Mouse (Mus musculus) embryonic stem cell, embryonic (primary cell): ENCODE data around the gene Suz12.

ENCODE experiments used
- CTCF ChIA-PET, 4 experiments: fragments of 300-600 bp in 2 of 4; fragments of 350-600 bp in 2 of 4; sonication (Branson Sonifier 250); formaldehyde crosslinking; loops; one replicate each; lab custom pipeline; 2022; ENCODE audit warnings: inconsistent platforms in 2 of 4; lab: Charles Lee
- POLR2A ChIA-PET, 4 experiments: fragments of 300-600 bp in 2 of 4; fragments of 350-600 bp in 2 of 4; sonication (Branson Sonifier 250); formaldehyde crosslinking; loops; one replicate each; lab custom pipeline; 2022; ENCODE audit warnings: antibody characterized with exemption in 4 of 4, inconsistent platforms in 1 of 4; lab: Charles Lee

The Suz12 gene

DNA sequence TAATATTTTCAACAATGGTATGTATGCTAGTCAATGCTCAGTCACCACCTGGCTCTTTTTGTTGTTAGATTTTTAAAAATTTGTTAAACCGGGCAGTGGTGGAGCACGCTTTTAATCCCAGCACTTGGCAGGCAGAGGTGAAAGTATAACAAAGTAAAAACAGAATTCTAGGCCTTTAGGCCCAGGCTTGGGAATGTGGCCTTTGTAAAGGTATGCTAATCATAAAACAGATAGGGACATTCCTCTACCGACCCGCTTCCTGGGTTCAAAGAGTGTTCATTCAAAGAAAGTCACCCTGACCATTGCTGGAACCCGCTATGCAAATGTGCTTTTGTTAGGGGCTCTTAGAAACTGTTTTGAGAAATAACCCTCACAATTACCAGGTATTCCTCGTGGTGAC lies 16.3 kb upstream of the Suz12 start:
- CTCF ChIA-PET: interaction anchor here in 2 of 4 experiments (0.6 kb wide), 2 partner anchors 15 to 96 kb away, joined by 4 to 6 read pairs; no protein-coding TSS in a partner anchor
- POLR2A ChIA-PET: interaction anchor here in 3 of 4 experiments (0.6 to 24.5 kb wide), 15 partner anchors 9 to 849 kb away, joined by 3 to 735 read pairs (median 18); partner anchors contain the start of genes Utp6 (in 3 of the 3) and Suz12 (in 2 of the 3)

DNA sequence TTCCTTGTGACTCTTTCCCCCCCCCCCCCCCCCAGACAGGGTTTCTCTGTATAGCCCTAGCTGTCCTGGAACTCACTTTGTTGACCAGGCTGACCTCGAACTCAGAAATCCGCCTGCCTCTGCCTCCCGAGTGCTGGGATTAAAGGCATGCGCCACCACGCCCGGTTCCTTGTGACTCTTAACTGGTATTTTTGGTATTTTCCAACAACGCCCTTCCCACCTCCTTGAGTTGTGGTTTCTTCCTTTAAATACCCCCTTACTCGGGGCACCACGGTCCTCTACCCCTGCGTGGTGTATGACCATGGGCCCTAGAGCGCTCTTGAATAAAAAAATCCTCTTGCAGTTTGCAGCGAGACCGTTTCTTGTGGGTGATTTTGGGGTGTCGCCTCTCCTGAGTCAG lies 15.8 kb upstream of the Suz12 start:
- POLR2A ChIA-PET: interaction anchor here in 3 of 4 experiments (0.5 to 24.5 kb wide), 16 partner anchors 10 to 225 kb away, joined by 3 to 735 read pairs (median 7); partner anchors contain the start of genes Utp6 (in 3 of the 3), Suz12 (in 2 of the 3) and Crlf3 (in 1 of the 3)
- CTCF ChIA-PET: interaction anchor here in 1 of 4 experiments (0.6 kb wide), 1 partner anchor 15 kb away, joined by 6 read pairs; no protein-coding TSS in a partner anchor

DNA sequence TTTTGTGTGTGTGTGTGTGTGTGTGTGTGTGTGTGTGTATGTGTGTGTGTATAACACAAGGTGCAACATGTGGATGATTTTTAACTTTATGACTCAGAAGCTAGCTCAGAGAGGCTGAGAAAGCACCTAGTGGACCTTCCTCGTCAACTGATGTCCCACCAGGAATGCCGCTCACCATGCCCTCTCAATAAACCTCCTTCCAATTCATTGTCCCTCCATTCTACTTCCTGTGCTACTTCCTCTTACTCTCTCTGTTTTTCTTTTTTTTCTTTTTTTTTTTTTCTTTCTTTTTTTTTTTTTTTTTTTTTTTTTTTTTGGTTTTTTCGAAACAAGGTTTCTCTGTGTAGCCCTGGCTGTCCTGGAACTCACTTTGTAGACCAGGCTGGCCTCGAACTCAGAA lies 15.2 kb upstream of the Suz12 start:
- POLR2A ChIA-PET: interaction anchor here (0.6 to 24.5 kb wide), 23 partner anchors 8 to 1536 kb away, joined by 3 to 735 read pairs (median 5); partner anchors contain the start of genes Utp6 (in 3 of the 4), Suz12 (in 2 of the 4) and Crlf3 (in 1 of the 4)
- CTCF ChIA-PET: interaction anchor here in 3 of 4 experiments (0.5 to 0.7 kb wide), 4 partner anchors 9 to 176 kb away, joined by 3 to 4 read pairs (median 3); no protein-coding TSS in a partner anchor

DNA sequence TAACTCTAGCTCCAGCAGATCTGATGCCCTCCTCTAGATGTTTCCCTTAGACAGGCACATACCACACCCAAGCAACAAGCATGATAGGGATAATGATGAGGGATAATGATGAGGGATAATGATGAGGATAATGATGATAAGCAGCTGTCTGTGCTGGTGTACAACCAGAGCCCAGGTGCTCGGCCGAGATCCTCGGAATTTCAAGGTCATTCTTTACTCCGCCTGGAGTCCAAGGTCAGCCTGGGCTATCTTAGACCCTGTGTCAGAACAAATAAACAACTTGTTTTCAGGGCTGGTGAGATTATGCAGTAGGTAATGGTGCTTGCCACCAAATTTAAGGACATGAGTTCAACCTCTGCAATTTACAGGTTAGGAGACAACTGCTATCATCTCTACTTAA lies 6.0 kb upstream of the Suz12 start:
- POLR2A ChIA-PET: interaction anchor here (0.6 to 17.7 kb wide), 10 partner anchors 10 to 257 kb away, joined by 3 to 735 read pairs (median 4); partner anchors contain the start of genes Utp6 (in 2 of the 4) and Crlf3 (in 1 of the 4)
- CTCF ChIA-PET: interaction anchor here in 1 of 4 experiments (0.6 to 0.7 kb wide), 2 partner anchors 16 to 283 kb away, joined by 3 read pairs; no protein-coding TSS in a partner anchor

DNA sequence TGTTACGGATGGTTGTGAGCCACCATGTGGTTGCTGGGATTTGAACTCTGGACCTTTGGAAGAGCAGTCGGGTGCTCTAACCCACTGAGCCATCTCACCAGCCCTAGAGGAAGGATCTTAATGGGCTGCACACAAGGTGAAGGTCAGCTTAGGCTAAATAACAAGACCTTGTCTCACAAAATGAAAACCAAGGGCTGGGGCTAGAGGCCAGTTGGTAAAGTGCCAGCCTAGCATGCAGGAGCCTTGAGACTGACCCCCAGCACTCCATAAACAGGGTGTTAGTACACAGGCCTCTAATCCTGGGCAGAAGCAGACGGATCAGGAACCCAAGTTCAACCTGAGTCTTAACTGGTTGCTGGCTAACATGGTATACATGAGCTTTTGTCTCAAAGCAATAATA lies 5.0 kb upstream of the Suz12 start:
- POLR2A ChIA-PET: interaction anchor here in 3 of 4 experiments (0.6 to 17.7 kb wide), 6 partner anchors 8 to 79 kb away, joined by 3 to 735 read pairs (median 3); partner anchors contain the start of gene Utp6 (in 1 of the 3)
- CTCF ChIA-PET: no interaction called here

DNA sequence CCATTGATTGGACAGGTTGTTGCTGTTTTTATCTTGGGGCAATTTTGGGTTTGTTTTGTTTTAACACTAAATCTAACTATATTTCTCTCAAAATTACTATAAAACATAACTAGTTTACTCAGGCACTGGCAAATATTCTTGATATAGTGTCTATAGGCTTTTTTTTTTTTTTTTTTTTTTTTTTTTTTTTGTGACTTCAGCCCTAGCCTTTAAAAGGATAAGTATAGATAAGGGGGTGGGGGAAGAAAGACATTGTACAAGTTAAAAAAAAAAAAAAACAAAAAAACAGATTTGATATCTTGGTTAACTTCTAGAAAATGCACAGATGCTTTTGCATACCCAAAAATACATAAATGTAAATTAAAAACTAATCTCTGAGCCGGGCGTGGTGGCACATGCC lies 2.8 kb upstream of the Suz12 start:
- ChIA-PET CTCF (no interaction called here), POLR2A (interaction anchor here in 2 of 4 experiments (0.7 to 17.7 kb wide), 9 partner anchors 11 to 401 kb away, joined by 3 to 735 read pairs (median 16); partner anchors contain the start of gene Utp6 (in 2 of the 2))

DNA sequence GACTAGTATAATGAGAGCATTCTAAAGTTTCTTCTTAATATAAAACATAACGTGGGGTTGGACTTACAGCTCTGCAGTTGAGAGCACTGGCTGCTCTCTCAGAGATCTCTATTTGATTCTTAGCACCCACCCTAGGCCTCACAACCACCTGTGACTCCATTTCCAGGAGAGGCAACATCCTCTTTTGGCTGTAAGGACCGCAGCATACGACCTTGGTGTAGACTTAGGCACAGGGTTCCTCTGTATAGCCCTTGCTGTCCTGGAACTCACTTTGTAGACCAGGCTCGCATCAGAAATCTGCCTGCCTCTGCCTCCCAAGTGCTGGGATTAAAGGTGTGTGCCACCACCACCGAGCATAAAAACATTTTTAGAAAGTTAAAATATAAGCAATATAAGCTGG lies 1.3 kb upstream of the Suz12 start:
- ChIA-PET POLR2A (interaction anchor here (0.6 to 17.7 kb wide), 18 partner anchors 10 to 980 kb away, joined by 3 to 735 read pairs (median 5); partner anchors contain the start of genes Utp6 (in 3 of the 4) and Crlf3 (in 1 of the 4)), CTCF (interaction anchor here in 2 of 4 experiments (0.5 to 1.1 kb wide), 3 partner anchors 15 to 1431 kb away, joined by 3 to 6 read pairs (median 3); no protein-coding TSS in a partner anchor)

DNA sequence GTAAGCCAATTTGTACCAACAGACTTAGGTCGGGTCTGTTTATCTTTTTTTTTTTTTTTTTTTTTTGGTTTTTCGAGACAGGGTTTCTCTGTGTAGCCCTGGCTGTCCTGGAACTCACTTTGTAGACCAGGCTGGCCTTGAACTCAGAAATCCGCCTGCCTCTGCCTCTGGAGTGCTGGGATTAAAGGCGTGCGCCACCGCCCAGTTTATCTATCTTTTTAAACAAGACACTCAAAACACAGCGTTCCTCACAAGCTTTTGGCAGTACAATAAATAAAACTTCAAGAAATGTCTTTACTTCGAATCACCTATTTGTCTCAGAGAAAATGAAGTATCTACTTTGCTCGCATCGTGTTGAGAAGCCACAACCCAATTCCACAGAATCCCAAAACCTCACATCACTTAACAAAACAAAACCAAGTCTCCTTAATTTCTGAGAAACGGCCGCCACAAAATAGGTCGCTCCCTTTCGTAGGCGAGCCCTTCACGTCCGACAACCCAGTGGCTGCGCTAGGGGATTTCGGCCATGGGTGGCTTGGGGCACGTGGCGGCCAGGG lies 793 bp upstream of the Suz12 start:
- ChIA-PET POLR2A (interaction anchor here (0.6 to 17.7 kb wide), 28 partner anchors 9 to 980 kb away, joined by 3 to 735 read pairs (median 4); partner anchors contain the start of genes Utp6 (in 3 of the 4) and Crlf3 (in 1 of the 4)), CTCF (interaction anchor here in 3 of 4 experiments (0.5 to 1.5 kb wide), 4 partner anchors 15 to 1432 kb away, joined by 3 to 6 read pairs (median 4); partner anchors contain the start of gene Utp6 (in 1 of the 3))

DNA sequence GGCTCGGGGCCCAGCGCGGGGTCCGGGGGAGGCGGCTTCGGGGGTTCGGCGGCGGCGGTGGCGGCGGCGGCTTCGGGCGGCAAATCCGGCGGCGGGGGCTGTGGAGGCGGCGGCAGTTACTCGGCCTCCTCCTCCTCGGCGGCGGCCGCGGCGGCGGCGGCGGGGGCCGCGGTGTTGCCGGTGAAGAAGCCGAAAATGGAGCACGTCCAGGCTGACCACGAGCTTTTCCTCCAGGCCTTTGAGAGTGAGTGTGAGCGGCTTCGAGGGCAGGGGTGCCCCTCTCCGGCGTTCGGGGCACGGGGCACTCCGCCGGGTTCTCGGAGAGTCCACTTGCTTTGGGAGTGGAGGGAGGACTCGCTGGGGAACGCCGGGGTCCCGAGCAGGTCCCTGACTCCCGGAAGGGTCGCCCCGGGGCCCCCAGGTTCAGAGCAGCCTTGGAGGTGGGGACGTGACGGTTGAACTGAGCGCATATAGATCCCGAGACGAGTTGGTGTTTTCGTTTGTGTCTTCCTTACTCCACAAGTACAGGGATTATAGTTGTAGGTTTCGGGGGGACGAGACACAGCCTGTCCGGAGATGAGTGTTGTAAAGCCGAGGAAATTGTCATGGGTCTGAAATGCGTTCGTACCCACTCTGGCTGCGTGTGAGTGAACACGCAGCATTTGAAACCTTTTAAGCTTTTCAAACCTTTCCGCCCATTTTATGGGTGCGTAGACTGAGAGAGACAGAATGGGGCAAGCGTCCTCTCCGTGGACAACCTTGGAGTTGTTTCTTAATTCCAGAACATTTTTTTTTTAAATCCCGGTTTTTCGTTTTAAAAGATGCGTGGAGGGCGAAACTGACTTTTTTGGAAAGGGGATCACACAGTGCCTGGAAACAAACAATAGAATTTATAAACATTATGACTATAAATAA lies 707 bp downstream of the Suz12 start:
- POLR2A ChIA-PET: interaction anchor here (0.5 to 17.7 kb wide), 45 partner anchors 8 to 753 kb away, joined by 3 to 735 read pairs (median 4); partner anchors contain the start of genes Utp6 (in 4 of the 4) and Crlf3 (in 1 of the 4)
- CTCF ChIA-PET: interaction anchor here in 2 of 4 experiments (0.5 to 1.5 kb wide), 4 partner anchors 16 to 31 kb away, joined by 3 to 5 read pairs (median 3); partner anchors contain the start of gene Utp6 (in 1 of the 2)

DNA sequence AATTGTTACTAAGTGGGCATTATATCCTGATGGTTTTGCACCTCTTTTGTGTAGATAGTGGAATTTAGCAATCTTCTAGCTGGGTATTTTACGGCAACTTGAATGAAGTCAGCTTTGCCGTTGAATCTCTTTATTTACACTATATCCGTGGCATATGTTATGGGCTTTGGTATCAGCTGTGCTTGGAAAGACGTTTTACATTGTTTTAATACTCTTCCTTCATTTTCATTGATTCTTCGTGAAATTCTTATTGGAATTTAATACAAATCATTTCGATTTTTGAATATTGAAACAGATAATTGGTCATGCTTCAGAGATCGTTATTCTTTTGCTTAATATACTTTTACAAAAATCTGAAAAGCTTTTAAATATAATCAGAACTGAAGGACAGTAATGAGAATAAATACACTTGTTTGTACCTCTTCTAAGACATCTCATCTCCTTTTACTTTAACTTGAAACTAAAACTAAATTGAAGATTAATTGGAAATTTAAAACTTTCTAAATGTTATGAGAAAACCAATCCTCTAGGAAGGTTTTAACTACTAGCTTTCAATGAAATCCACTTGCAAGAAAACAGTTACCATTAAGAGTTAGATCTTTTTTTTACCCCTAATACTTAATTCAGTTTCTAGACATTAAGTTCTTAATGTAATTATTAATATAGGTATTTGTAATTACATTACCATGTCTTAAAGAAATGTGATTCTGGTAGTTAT lies 1.5 kb downstream of the Suz12 start:
- POLR2A ChIA-PET: interaction anchor here in 3 of 4 experiments (0.5 to 17.7 kb wide), 22 partner anchors 9 to 667 kb away, joined by 3 to 735 read pairs (median 4); partner anchors contain the start of genes Utp6 (in 2 of the 3) and Crlf3 (in 1 of the 3)
- CTCF ChIA-PET: interaction anchor here in 1 of 4 experiments (0.6 kb wide), 1 partner anchor 48 kb away, joined by 3 read pairs; no protein-coding TSS in a partner anchor

DNA sequence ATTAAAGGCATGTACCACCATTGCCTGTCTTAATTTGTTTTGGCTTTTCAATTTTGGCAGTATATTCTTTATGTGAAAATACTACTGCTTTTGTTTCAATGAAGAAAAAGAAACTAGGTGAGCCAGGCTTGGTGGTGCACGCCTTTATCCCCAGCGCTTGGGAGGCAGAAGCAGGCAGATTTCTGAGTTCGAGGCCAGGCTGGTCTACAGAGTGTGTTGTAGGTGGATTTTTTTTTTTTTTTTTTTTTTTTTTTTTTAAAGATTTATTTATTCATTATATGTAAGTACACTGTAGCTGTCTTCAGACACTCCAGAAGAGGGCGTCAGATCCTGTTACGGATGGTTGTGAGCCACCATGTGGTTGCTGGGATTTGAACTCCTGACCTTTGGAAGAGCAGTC lies 23.6 kb downstream of the Suz12 start:
- ChIA-PET POLR2A (interaction anchor here in 3 of 4 experiments (0.6 to 18.0 kb wide), 8 partner anchors 10 to 70 kb away, joined by 3 to 339 read pairs (median 16); partner anchors contain the start of gene Suz12 (in 1 of the 3)), CTCF (interaction anchor here in 2 of 4 experiments (0.6 kb wide), 3 partner anchors 48 to 654 kb away, joined by 3 to 14 read pairs (median 5); no protein-coding TSS in a partner anchor)

DNA sequence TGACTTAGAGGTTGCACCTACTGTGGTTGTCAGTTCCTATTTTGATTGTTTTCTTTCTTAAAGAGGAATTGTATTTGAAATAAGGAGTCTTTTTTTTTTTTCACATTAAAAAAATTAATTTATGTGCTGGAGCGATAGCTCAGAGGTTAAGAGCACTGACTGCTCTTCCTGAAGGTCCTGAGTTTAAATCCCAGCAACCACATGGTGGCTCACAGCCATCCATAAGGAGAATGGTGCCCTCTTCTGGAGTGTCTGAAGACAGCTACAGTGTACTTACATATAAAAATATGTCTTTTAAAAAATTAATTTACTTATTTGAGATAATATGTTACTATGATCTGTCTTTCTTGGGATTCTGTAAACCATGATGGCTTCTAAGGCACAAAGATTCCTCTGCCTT lies 26.9 kb downstream of the Suz12 start:
- POLR2A ChIA-PET: interaction anchor here in 3 of 4 experiments (0.6 to 18.0 kb wide), 11 partner anchors 8 to 45 kb away, joined by 3 to 339 read pairs (median 3); partner anchors contain the start of gene Suz12 (in 1 of the 3)

DNA sequence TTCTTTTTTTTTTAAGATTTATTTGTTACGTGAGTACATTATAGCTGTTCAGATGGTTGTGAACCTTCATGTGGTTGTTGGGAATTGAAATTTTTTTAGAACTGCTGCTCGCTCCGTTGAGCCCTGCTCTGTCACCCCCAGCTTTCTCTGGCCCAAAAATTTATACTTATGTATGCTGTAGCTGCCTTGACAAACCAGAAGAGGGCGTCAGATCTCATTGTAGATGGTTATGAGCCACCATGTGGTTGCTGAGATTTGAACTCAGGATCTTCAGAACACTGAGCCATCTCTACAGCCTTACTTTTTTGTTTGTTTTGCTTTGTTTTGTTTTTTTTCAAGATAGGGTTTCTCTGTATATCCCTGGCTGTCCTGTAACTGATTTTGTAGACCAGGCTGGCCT lies 28.4 kb downstream of the Suz12 start:
- ChIA-PET POLR2A (interaction anchor here in 3 of 4 experiments (0.6 to 2.5 kb wide), 20 partner anchors 8 to 1662 kb away, joined by 3 to 29 read pairs (median 4); partner anchors contain the start of genes Suz12 (in 1 of the 3), Utp6 (in 1 of the 3) and Zfp207 (in 1 of the 3)), CTCF (interaction anchor here (0.6 to 1.5 kb wide), 7 partner anchors 11 to 1781 kb away, joined by 3 to 9 read pairs (median 3); no protein-coding TSS in a partner anchor)

More for the DNA sequence above, 26.9 kb downstream of the Suz12 start:
- CTCF ChIA-PET: interaction anchor here in 1 of 4 experiments (0.6 kb wide), 1 partner anchor 13 kb away, joined by 5 read pairs; no protein-coding TSS in a partner anchor

DNA sequence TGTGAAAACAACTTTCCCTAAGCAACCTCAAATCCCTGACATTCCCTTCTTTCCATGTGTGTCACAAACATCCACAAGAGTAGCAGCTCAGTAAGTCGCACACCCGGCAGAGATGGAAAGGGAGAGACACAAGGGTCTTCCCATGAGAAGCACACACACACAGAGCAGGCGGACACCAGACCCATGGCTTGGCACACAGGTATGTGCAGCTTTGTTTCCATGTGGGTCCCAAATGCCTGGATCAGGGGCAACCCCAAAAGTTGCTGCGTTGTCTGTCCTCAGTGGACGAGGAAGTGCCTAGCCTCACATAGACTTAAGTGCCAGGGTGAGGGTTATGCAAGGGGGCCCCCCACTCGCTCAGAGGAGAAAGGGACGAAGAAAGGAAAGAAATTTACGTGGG lies 44.6 kb downstream of the Suz12 start:
- POLR2A ChIA-PET: interaction anchor here in 3 of 4 experiments (0.7 to 3.5 kb wide), 19 partner anchors 9 to 297 kb away, joined by 3 to 19 read pairs (median 4); partner anchors contain the start of genes Suz12 (in 1 of the 3) and Utp6 (in 1 of the 3)

DNA sequence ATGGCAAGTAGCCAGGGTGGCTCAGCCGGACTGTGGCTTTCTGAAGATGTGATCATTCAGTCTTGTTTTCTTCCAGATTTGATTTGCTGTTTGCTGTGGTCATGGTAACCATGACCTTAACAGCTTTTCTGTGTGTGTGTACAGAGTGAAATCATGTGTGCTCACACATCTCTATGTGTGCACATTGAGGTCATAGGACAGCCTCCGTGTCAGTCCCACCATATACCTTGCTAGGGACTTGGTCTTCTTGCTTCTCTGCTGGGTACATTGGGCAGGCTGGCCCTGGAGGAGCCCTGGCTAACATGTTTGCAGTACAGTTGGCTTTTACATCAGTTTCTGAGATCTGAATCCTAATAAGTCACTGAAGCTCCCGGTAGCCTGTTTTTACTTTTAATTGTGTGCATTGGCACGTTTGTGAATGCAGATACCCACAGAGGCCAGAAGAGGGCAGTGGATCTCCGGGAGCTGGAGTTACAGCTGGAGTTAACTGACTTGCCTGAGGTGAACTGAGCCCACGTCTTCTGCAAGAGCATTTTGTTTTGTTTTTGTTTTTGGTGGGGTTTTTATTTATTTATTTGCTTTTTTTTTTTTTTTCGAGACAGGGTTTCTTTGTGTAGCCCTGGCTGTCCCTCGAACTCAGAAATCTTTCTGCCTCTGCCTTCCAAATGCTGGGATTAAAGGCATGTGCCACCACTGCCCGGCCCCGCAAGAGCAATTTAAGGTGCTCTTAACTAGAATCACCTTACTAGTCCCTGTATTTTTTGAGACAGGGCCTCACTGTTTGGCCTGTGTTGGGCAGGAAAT lies 49.9 kb downstream of the Suz12 start:
- ChIA-PET POLR2A (interaction anchor here (0.6 to 5.4 kb wide), 25 partner anchors 9 to 439 kb away, joined by 3 to 29 read pairs (median 4); partner anchors contain the start of genes Rnf135 (in 2 of the 4), Crlf3 (in 1 of the 4) and Psmd11 (in 1 of the 4)), CTCF (interaction anchor here (0.5 to 2.4 kb wide), 40 partner anchors 8 to 418 kb away, joined by 3 to 19 read pairs (median 4); partner anchors contain the start of genes Crlf3 (in 1 of the 4) and Rnf135 (in 1 of the 4))

More for the DNA sequence above, 44.6 kb downstream of the Suz12 start:
- CTCF ChIA-PET: interaction anchor here in 1 of 4 experiments (0.7 kb wide), 1 partner anchor 147 kb away, joined by 3 read pairs; no protein-coding TSS in a partner anchor
